Mouse (Mus musculus): ENCODE data around the gene Mtif2. TPM values are rescaled to one million over a fixed set of nuclear protein-coding genes. Genes with fewer than 3 reads are reported as not detected.
A peak's percentile ranks its signal among the peaks of the same experiment; 100 is the strongest.

The Mtif2 gene
- 10 to 100 TPM; 51.2 to 53.5 TPM for total RNA-seq (2021)
- 19.7 and 38.6 TPM in 2 replicates for polyA plus RNA-seq (2012; rRNA removed)
- long read RNA-seq, transcript Mtif2-202 (14 exons, 2,741 nt): major isoform, 16 of 26 reads
- long read RNA-seq, partial matches to known transcripts: 3 of 26 reads
- long read RNA-seq, other reads (novel, unspliced or antisense): 6 of 26 reads

DNA sequence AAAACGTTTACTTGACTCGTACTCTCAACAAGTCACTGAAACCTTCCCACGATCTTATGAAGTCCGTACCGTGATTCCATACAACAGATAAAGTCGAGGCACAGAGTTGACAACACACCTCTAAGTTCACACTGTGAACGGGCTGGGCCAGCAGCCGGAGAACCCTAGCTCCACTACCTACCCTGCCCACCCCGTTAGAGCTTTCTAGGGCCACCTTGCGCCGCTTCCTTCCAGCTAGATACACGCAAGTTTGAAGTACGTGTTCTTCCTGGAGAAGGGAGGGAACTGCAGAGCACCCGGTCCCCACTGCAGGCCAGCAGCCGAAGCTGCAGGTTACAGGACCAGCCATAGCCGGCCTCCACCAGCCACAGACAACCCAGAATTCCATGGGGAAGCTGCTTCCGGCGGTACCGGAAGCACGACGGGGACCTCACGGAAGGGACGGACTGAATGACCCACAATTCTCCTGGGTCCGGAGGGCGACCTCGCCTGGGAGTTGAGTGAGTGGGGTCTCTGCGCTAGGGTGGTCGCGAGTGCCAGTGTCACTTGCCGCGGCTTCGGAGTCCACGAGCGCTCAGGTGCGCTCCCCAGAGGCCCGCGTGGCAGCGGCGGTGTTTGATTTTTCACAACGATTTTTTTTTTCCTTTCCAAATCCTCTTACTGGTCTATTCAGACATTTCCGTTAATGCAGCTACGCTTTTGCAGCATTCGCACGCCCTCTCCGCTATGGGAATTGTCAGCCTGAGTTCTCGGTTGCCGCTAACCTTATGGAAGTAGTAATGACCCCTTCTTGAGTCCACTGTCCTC, at the start of gene Mtif2:
TSS of gene Mtif2 (plus strand) at position 421 of the 807 bp plus-strand sequence.
- TF ChIP-seq EP300 (IDR thresholded peaks at IDR 0.05; ENCODE audit: insufficient read depth, low read depth, low read length): peak; percentile 34; the same call in 1 of the 2 replicates
- peak; percentile 95 for TF ChIP-seq POLR2A (IDR thresholded peaks at IDR 0.05; ENCODE audit: insufficient read depth, low read depth, low read length)
- peak; percentile 35 for TF ChIP-seq CTCF (IDR thresholded peaks at IDR 0.05)
- 2% methylated on average over 47 of the region's 47 CpGs for WGBS
- Histone ChIP-seq H3K27ac (peak within 1 kb of the TSS; percentile 88), H3K4me1 (ENCODE audit: control insufficient read depth, insufficient read depth, low read length) (peaks cover 1% of the 10 kb centered on the region; the same call in 1 of the 2 replicates), H3K4me3 (peak within 1 kb of the TSS; percentile 94), H3K27me3 (ENCODE audit: control insufficient read depth, insufficient read depth, low read length) (no peaks in the 10 kb centered on the region), H3K9ac (ENCODE audit: low read depth, low read length) (peak within 1 kb of the TSS; percentile 92), H3K36me3 (ENCODE audit: control insufficient read depth, insufficient read depth, low read length) (peaks cover 7% of the 10 kb centered on the region), H3K79me2 (replicated peaks; ENCODE audit: control insufficient read depth, insufficient read depth, low read length) (no peaks in the 10 kb centered on the region)
- peak; percentile 80 to 85 for DNase-seq
- intact Hi-C loops (cut with DNase I): loop anchor here (5.0 kb wide), 2 partner anchors 154 to 259 kb away; partner anchors contain the start of gene Ccdc88a

DNA sequence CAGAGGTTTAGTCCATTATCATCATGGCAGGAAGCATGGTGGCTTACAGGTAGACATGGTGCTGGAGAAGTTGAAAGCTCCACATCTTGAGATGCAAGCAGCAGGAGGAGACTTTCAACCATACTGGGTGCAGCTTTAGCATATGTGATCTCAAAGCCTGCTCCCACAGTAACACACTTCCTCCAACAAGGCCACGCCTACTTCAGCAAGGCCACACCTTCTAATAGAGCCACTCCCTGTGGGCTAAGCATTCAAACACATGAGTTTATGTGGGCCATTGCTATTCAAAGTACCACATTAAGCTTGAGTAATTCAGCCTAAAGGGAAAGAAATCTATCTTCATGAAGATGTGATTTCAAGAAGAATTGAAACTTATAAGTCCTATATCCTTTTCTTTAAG, 33.1 kb upstream of the Mtif2 start:
- Histone ChIP-seq H3K9ac (ENCODE audit: low read depth, low read length) (no peak overlapping the region), H3K36me3 (ENCODE audit: control insufficient read depth, insufficient read depth, low read length) (peaks cover 2% of the 10 kb centered on the region; the same call in 1 of the 2 replicates), H3K79me2 (replicated peaks; ENCODE audit: control insufficient read depth, insufficient read depth, low read length) (no peaks in the 10 kb centered on the region), H3K27ac (no peak overlapping the region), H3K4me1 (ENCODE audit: control insufficient read depth, insufficient read depth, low read length) (no peaks in the 10 kb centered on the region), H3K27me3 (ENCODE audit: control insufficient read depth, insufficient read depth, low read length) (no peaks in the 10 kb centered on the region), H3K4me3 (no peak overlapping the region)
- intact Hi-C loops (cut with DNase I): no loop called here
- no peak for DNase-seq
- 88% methylated on average over 1 of the region's 1 CpGs for WGBS
- TF ChIP-seq POLR2A (IDR thresholded peaks at IDR 0.05; ENCODE audit: insufficient read depth, low read depth, low read length) (no peak), EP300 (IDR thresholded peaks at IDR 0.05; ENCODE audit: insufficient read depth, low read depth, low read length) (no peak), CTCF (IDR thresholded peaks at IDR 0.05) (no peak)

DNA sequence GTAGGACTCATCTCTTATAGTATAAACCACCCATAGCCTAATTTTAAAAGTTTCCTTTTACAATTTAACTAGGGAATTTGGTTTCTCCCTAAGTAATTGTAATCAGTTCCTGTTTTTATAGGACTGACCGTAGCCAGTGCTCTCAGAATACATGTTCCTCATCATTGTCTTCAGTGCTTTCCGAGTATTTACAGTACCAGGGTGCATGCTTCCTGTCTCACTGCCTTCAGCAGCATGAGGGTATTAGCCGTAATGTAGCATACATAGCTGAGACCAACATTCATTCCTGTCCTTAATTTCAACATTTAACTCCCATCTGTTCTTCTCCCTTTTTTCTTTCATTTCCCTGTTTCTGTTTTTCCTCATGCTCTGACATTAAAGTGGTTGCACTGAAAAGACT, 29.2 kb upstream of the Mtif2 start:
- WGBS: 58% methylated on average over 3 of the region's 3 CpGs
- intact Hi-C loops (cut with DNase I): no loop called here
- Histone ChIP-seq H3K79me2 (replicated peaks; ENCODE audit: control insufficient read depth, insufficient read depth, low read length) (no peaks in the 10 kb centered on the region), H3K27ac (no peak overlapping the region), H3K27me3 (ENCODE audit: control insufficient read depth, insufficient read depth, low read length) (no peaks in the 10 kb centered on the region), H3K9ac (ENCODE audit: low read depth, low read length) (no peak overlapping the region), H3K4me3 (no peak overlapping the region), H3K4me1 (ENCODE audit: control insufficient read depth, insufficient read depth, low read length) (no peaks in the 10 kb centered on the region), H3K36me3 (ENCODE audit: control insufficient read depth, insufficient read depth, low read length) (no peaks in the 10 kb centered on the region)
- TF ChIP-seq POLR2A (IDR thresholded peaks at IDR 0.05; ENCODE audit: insufficient read depth, low read depth, low read length): no peak
- TF ChIP-seq CTCF (IDR thresholded peaks at IDR 0.05): no peak
- TF ChIP-seq EP300 (IDR thresholded peaks at IDR 0.05; ENCODE audit: insufficient read depth, low read depth, low read length): no peak
- no peak for DNase-seq

DNA sequence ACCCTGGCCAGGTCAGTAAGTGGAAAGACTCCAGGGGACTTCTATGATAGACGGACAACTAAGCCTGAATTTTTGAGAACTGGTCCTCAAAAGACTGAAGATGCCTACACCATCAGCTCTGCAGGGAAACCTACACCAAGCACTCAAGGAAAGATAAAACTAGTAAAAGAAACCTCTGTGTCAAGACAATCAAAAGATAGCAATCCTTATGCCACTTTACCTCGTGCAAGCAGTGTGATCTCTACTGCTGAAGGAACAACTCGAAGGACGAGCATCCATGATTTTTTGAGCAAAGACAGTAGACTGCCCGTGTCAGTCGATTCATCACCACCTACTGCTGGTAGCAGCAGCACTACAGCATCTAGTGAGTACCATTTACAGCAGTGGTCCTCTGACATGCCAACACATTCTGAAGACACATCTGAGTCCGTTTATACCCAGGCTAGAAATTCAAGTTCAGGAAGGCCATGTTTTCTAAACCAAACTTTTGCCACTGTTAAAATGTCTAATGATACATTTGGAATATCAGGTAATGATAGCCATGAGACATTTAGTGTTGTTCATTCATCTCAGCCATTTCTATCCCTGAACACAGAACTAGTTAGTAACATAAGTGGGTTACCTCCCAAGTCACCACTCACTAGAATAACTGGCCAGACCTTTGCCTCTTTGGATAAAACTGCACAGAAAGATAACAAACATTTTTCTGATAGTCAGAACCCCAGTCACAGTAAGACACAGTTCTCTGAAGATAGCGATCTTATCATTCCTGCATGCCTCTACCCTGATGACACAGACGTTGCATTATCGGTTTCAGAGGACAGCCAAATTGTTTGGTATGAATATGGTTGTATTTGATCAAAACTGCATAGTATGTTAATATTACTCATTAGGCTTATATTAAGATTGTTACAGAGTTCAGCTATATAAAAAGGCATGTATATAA, 22.0 kb upstream of the Mtif2 start:
- Histone ChIP-seq H3K9ac (ENCODE audit: low read depth, low read length) (no peak overlapping the region), H3K36me3 (ENCODE audit: control insufficient read depth, insufficient read depth, low read length) (no peaks in the 10 kb centered on the region), H3K27ac (no peak overlapping the region), H3K27me3 (ENCODE audit: control insufficient read depth, insufficient read depth, low read length) (no peaks in the 10 kb centered on the region), H3K4me3 (no peak overlapping the region), H3K4me1 (ENCODE audit: control insufficient read depth, insufficient read depth, low read length) (no peaks in the 10 kb centered on the region), H3K79me2 (replicated peaks; ENCODE audit: control insufficient read depth, insufficient read depth, low read length) (0 out of 2 replicates have a peak, but pooled peaks cover 1% of the 10 kb centered on the region)
- no peak for DNase-seq
- 81% methylated on average over 10 of the region's 10 CpGs for WGBS
- intact Hi-C loops (cut with DNase I): no loop called here
- no peak for TF ChIP-seq CTCF (IDR thresholded peaks at IDR 0.05)
- no peak for TF ChIP-seq POLR2A (IDR thresholded peaks at IDR 0.05; ENCODE audit: insufficient read depth, low read depth, low read length)
- TF ChIP-seq EP300 (IDR thresholded peaks at IDR 0.05; ENCODE audit: insufficient read depth, low read depth, low read length): no peak

DNA sequence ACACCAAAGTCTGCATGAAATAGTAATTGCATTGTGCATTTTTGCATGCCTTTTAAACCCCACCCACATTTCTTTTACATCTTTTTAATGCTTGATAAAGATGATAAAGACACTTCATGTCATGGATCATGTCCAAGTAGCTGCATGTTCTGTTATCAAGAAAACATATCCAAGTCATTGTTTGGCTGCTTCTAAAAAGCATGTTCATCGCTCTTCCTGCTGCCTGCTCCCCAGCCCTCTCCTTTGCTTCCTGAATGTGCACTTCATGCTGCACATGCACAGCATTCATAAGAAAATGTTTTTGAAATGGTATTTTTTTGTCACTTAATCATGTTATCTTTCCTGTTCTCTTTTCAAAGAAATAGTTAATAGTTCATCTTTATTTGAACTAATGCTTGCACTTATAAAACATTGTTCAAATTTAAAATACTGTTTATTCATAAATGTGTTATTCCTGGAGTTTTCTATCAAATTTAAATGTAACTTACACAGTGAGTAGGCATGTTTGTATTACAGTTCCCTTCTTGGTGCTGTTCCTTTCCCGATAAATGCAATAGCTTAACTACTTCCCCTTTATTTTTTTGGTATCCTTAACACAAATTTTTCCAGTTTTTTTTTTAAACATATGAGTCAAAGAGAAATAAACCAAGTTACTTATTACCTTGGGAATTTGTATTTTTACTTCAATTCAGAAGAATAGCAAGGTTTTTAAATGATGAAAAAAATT, 21.1 kb upstream of the Mtif2 start:
- H3K4me1 ChIP-seq (ENCODE audit: control insufficient read depth, insufficient read depth, low read length): no peaks in the 10 kb centered on the region
- H3K27ac ChIP-seq: no peak overlapping the region
- H3K79me2 ChIP-seq (replicated peaks; ENCODE audit: control insufficient read depth, insufficient read depth, low read length): 0 out of 2 replicates have a peak, but pooled peaks cover 1% of the 10 kb centered on the region
- no peak overlapping the region for H3K9ac ChIP-seq (ENCODE audit: low read depth, low read length)
- no peaks in the 10 kb centered on the region for H3K36me3 ChIP-seq (ENCODE audit: control insufficient read depth, insufficient read depth, low read length)
- intact Hi-C loops (cut with DNase I): no loop called here
- WGBS: 70% methylated on average over 2 of the region's 2 CpGs
- no peak for DNase-seq
- no peak overlapping the region for H3K4me3 ChIP-seq
- TF ChIP-seq CTCF (IDR thresholded peaks at IDR 0.05) (no peak), POLR2A (IDR thresholded peaks at IDR 0.05; ENCODE audit: insufficient read depth, low read depth, low read length) (no peak), EP300 (IDR thresholded peaks at IDR 0.05; ENCODE audit: insufficient read depth, low read depth, low read length) (no peak)
- H3K27me3 ChIP-seq (ENCODE audit: control insufficient read depth, insufficient read depth, low read length): no peaks in the 10 kb centered on the region

Data from heart, adult 2 months (tissue).